Mouse (Mus musculus): ENCODE data around the gene Rfx4. TPM values are rescaled to one million over a fixed set of nuclear protein-coding genes. Genes with fewer than 3 reads are reported as not detected.

Gene Rfx4
- polyA plus RNA-seq, 1 experiment from 2014 or later, result 7.2 TPM

- Histone ChIP-seq H3K4me3 (replicated peaks; ENCODE audit: low read length) (no peak overlapping the region), H3K27ac (ENCODE audit: low read length) (no peak overlapping the region), H3K36me3 (ENCODE audit: control insufficient read depth, insufficient read depth) (no peaks in the 10 kb centered on the region), H3K9me3 (ENCODE audit: control insufficient read depth, low read length) (no peaks in the 10 kb centered on the region), H3K27me3 (replicated peaks; ENCODE audit: control insufficient read depth, insufficient read depth, low read length) (no peaks in the 10 kb centered on the region), H3K4me1 (replicated peaks; ENCODE audit: control insufficient read depth, insufficient read depth, low read length) (no peaks in the 10 kb centered on the region), H3K9ac (replicated peaks; ENCODE audit: low read depth, low read length) (no peak overlapping the region), H3K4me2 (ENCODE audit: low read length) (no peak overlapping the region)
- ATAC-seq, result no peak
- WGBS, result 88% methylated on average over 3 of the region's 3 CpGs
Observed at GRCm38 (mm10) chr10:84791181-84791580, 35.3 kb downstream of the Rfx4 start.

- peaks cover 11% of the 10 kb centered on the region for H3K4me1 ChIP-seq (replicated peaks; ENCODE audit: control insufficient read depth, insufficient read depth, low read length)
- no peak overlapping the region for H3K4me2 ChIP-seq (ENCODE audit: low read length)
- no peak overlapping the region for H3K9ac ChIP-seq (replicated peaks; ENCODE audit: low read depth, low read length)
- no peak for ATAC-seq
- no peaks in the 10 kb centered on the region for H3K36me3 ChIP-seq (ENCODE audit: control insufficient read depth, insufficient read depth)
- H3K9me3 ChIP-seq (ENCODE audit: control insufficient read depth, low read length), result no peaks in the 10 kb centered on the region
- 91% methylated on average over 6 of the region's 6 CpGs for WGBS
- H3K27me3 ChIP-seq (replicated peaks; ENCODE audit: control insufficient read depth, insufficient read depth, low read length), result no peaks in the 10 kb centered on the region
- H3K4me3 ChIP-seq (replicated peaks; ENCODE audit: low read length), result no peak overlapping the region
- H3K27ac ChIP-seq (ENCODE audit: low read length), result no peak overlapping the region
Observed at GRCm38 (mm10) chr10:84801521-84801920, 45.7 kb downstream of the Rfx4 start.

DNA sequence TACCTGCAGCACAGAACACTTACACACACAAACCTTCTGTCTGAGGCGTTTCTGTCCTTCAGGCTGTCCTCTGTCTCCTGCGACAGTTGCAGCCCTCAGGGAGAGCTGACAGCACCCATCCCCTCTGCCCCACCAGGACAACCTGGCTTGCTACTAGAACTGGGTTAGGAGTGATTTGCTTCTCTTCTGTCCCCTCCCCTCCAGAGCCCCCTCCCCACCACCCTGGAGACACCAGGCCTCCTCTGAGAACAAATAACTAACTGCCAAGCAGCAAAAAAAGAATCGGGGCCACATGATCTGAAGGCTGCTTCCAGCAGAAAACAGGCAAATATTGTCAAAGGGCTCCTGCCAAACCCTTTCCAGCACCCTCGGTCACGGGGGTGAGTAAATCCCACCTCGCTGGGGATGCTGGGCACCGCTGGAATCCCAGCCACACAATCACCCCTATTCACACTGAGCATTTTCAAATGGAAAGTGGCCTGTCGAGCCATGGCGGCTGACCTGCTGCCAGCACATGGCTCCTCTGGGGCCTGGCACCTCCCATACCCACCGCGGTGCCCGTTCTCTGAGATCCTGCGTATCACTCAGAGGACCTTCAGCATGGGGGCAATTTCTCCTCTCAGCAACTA, 47.5 kb downstream of the Rfx4 start:
- Histone ChIP-seq H3K36me3 (ENCODE audit: control insufficient read depth, insufficient read depth) (no peaks in the 10 kb centered on the region), H3K27ac (ENCODE audit: low read length) (no peak overlapping the region), H3K4me1 (replicated peaks; ENCODE audit: control insufficient read depth, insufficient read depth, low read length) (peaks cover 11% of the 10 kb centered on the region), H3K9ac (replicated peaks; ENCODE audit: low read depth, low read length) (no peak overlapping the region), H3K27me3 (replicated peaks; ENCODE audit: control insufficient read depth, insufficient read depth, low read length) (no peaks in the 10 kb centered on the region), H3K4me3 (replicated peaks; ENCODE audit: low read length) (no peak overlapping the region), H3K4me2 (ENCODE audit: low read length) (no peak overlapping the region), H3K9me3 (ENCODE audit: control insufficient read depth, low read length) (no peaks in the 10 kb centered on the region)
- ATAC-seq, result peak; percentile 66
- whole genome bisulfite sequencing, result 32% methylated on average over 13 of the region's 13 CpGs

DNA sequence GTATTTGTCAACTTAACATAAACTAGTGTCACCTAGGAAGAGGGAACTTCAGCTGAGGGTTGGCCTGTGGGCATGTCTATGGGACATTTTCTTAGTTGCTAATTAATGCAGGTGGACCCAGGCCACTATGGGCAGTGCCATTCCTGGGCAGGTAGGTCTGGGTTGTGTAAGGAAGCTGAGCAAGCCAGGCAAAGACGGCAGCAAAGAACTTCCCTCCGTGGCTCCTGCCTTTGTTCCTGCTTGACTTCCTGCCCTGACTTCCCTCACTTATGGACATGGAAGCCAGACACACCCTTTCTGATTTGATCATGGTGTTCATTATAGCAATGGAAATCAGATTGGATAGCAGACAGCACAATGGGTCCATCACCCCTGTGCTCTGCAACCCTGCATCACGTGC, 49.7 kb downstream of the Rfx4 start:
- Histone ChIP-seq H3K4me2 (ENCODE audit: low read length) (no peak overlapping the region), H3K9ac (replicated peaks; ENCODE audit: low read depth, low read length) (no peak overlapping the region), H3K4me3 (replicated peaks; ENCODE audit: low read length) (no peak overlapping the region), H3K36me3 (ENCODE audit: control insufficient read depth, insufficient read depth) (no peaks in the 10 kb centered on the region), H3K27ac (ENCODE audit: low read length) (no peak overlapping the region), H3K27me3 (replicated peaks; ENCODE audit: control insufficient read depth, insufficient read depth, low read length) (no peaks in the 10 kb centered on the region), H3K4me1 (replicated peaks; ENCODE audit: control insufficient read depth, insufficient read depth, low read length) (peaks cover 11% of the 10 kb centered on the region), H3K9me3 (ENCODE audit: control insufficient read depth, low read length) (no peaks in the 10 kb centered on the region)
- WGBS, result 87% methylated on average over 3 of the region's 3 CpGs
- no peak for ATAC-seq

- no peak for ATAC-seq
- H3K4me2 ChIP-seq (ENCODE audit: low read length), result no peak overlapping the region
Observed at GRCm38 (mm10) chr10:84807206-84807605, 51.3 kb downstream of the Rfx4 start.

GRCm38 (mm10) chr10:84810030-84810849, 54.4 kb downstream of the Rfx4 start:
- Histone ChIP-seq H3K4me3 (replicated peaks; ENCODE audit: low read length) (no peak overlapping the region), H3K27ac (ENCODE audit: low read length) (no peak overlapping the region), H3K4me2 (ENCODE audit: low read length) (no peak overlapping the region), H3K27me3 (replicated peaks; ENCODE audit: control insufficient read depth, insufficient read depth, low read length) (no peaks in the 10 kb centered on the region), H3K9me3 (ENCODE audit: control insufficient read depth, low read length) (no peaks in the 10 kb centered on the region), H3K4me1 (replicated peaks; ENCODE audit: control insufficient read depth, insufficient read depth, low read length) (no peaks in the 10 kb centered on the region; the same call in 1 of the 2 replicates), H3K36me3 (ENCODE audit: control insufficient read depth, insufficient read depth) (no peaks in the 10 kb centered on the region), H3K9ac (replicated peaks; ENCODE audit: low read depth, low read length) (no peak overlapping the region)
- peak; percentile 55 for ATAC-seq
- WGBS, result 64% methylated on average over 8 of the region's 8 CpGs

More at GRCm38 (mm10) chr10:84807206-84807605, 51.3 kb downstream of the Rfx4 start:
- no peak overlapping the region for H3K27ac ChIP-seq (ENCODE audit: low read length)
- peaks cover 11% of the 10 kb centered on the region for H3K4me1 ChIP-seq (replicated peaks; ENCODE audit: control insufficient read depth, insufficient read depth, low read length)
- 33% methylated on average over 9 of the region's 9 CpGs for WGBS
- no peaks in the 10 kb centered on the region for H3K9me3 ChIP-seq (ENCODE audit: control insufficient read depth, low read length)
- no peaks in the 10 kb centered on the region for H3K27me3 ChIP-seq (replicated peaks; ENCODE audit: control insufficient read depth, insufficient read depth, low read length)
- no peaks in the 10 kb centered on the region for H3K36me3 ChIP-seq (ENCODE audit: control insufficient read depth, insufficient read depth)
- H3K4me3 ChIP-seq (replicated peaks; ENCODE audit: low read length), result no peak overlapping the region
- H3K9ac ChIP-seq (replicated peaks; ENCODE audit: low read depth, low read length), result no peak overlapping the region

DNA sequence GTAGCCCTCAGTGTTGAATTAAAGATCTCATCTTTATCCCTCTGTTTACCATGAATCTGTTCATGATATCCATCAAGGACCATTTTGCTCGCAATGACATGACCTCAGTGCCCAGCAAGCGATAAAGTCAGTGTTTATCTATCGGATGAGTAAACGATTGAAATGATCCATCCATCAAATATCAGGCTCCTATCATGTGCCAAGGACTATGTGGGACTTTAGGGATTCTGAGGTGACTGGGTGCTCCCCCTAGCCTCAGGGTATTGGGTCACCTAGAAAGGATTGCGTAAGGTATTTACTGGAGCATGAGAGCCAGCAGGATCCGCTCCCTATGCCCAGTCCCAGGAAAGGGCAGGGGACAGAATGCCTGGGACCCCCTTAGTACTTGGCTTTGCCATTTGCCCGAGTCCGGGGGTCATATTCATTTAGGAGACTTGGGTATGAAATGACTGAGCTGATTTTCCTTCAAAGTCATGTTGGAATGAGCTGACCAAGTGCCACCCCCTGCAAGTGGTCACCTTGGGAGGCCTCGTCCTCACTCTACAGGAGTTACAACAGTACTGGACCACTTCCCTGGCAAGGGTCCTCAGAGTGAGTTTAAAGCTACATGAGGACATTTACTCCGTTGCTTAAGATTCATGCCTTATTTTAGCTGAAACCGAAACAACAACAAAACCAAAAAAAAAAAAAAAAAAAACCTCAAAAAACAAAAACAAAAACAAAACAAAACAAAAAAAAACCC, 55.5 kb downstream of the Rfx4 start:
- Histone ChIP-seq H3K9ac (replicated peaks; ENCODE audit: low read depth, low read length) (no peak overlapping the region), H3K27ac (ENCODE audit: low read length) (no peak overlapping the region), H3K27me3 (replicated peaks; ENCODE audit: control insufficient read depth, insufficient read depth, low read length) (no peaks in the 10 kb centered on the region), H3K4me2 (ENCODE audit: low read length) (no peak overlapping the region), H3K36me3 (ENCODE audit: control insufficient read depth, insufficient read depth) (no peaks in the 10 kb centered on the region), H3K9me3 (ENCODE audit: control insufficient read depth, low read length) (no peaks in the 10 kb centered on the region), H3K4me1 (replicated peaks; ENCODE audit: control insufficient read depth, insufficient read depth, low read length) (no peaks in the 10 kb centered on the region; the same call in 1 of the 2 replicates), H3K4me3 (replicated peaks; ENCODE audit: low read length) (no peak overlapping the region)
- 90% methylated on average over 11 of the region's 11 CpGs for WGBS
- no peak for ATAC-seq

- Histone ChIP-seq H3K36me3 (ENCODE audit: control insufficient read depth, insufficient read depth) (no peaks in the 10 kb centered on the region), H3K27me3 (replicated peaks; ENCODE audit: control insufficient read depth, insufficient read depth, low read length) (no peaks in the 10 kb centered on the region), H3K9ac (replicated peaks; ENCODE audit: low read depth, low read length) (no peak overlapping the region), H3K27ac (ENCODE audit: low read length) (no peak overlapping the region), H3K4me2 (ENCODE audit: low read length) (no peak overlapping the region), H3K4me3 (replicated peaks; ENCODE audit: low read length) (no peak overlapping the region), H3K9me3 (ENCODE audit: control insufficient read depth, low read length) (no peaks in the 10 kb centered on the region), H3K4me1 (replicated peaks; ENCODE audit: control insufficient read depth, insufficient read depth, low read length) (no peaks in the 10 kb centered on the region; the same call in 1 of the 2 replicates)
- ATAC-seq, result no peak
- 49% methylated on average over 2 of the region's 2 CpGs for WGBS
Observed at GRCm38 (mm10) chr10:84811913-84812295, 56.0 kb downstream of the Rfx4 start.

Data from forebrain, embryonic 16.5 days (tissue).